Mouse (Mus musculus): Measurements from ENCODE around the gene Gm3045. TPM values are rescaled to one million over a fixed set of nuclear protein-coding genes. Genes with fewer than 3 reads are reported as not detected.

Gene Gm3045
- total RNA-seq, 1 experiment from 2014 or later = not detected

DNA sequence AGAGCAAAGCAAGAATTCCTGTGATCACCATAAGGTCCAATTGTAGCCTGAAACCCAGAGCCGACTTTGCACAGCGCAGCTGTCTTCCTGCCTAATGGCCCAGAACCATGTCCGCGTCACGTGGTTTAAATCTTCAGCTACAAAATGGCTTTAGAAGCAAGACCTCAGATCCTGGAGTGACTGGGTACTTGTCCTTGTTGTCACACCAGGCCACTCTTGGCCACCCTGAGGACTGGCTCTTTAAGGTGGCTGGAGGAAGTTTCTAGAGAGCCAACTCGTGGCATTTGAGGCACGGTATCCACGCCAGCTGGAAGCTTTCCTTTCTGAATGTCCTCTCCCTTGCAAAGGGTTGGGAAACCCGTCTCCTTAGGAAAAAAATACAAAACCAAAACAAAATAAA lies 45.6 kb downstream of the Gm3045 start:
- ATAC-seq (replicated peaks in 1 of 2; ENCODE audit: insufficient read depth in 1 of 2, low FRiP score in 2 of 2, low TSS enrichment in 1 of 2, low read depth in 1 of 2, poor library complexity in 2 of 2, severe bottlenecking in 2 of 2) = no peak

DNA sequence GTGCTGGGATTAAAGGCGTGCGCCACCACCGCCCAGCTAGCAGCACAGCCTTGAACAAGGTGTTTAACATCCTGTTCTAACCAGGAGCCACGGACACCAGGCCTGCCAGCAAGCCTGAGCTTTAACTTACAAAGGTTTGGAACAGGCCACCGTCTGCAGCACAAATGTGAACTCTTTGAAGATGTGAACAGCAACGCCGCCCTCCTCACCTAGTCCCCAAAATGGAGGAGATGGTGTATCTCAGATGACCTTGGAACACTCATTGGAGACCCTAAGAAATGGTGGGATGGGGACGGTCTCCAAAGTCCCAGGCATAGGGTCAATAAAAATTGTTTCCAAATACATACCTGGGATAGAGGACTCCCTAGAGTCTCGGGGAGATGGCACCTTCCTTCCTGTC lies 46.3 kb downstream of the Gm3045 start:
- no peak for ATAC-seq (replicated peaks in 1 of 2; ENCODE audit: insufficient read depth in 1 of 2, low FRiP score in 2 of 2, low TSS enrichment in 1 of 2, low read depth in 1 of 2, poor library complexity in 2 of 2, severe bottlenecking in 2 of 2)

DNA sequence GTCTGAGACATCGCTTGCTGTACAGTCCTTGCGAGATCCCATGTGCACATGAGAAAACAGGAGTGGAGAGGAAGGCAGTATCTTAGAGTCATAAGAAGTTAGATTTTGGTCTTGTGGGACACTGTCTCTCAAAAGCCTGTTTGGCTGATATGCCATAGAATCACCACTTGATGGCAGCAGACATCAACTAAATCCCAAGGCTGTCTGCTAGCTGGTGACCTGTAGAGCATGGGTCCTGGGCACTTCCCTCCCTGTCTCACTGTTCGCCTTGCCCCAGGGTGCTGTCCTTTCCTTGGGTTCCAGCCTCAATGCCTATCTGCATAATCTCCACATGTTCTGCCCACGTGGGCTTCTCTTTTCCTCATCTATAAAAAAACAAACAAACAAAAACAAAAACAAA lies 49.0 kb downstream of the Gm3045 start:
- peak; percentile 49 to 58; a peak in 3 of 4 replicates for ATAC-seq (replicated peaks in 1 of 2; ENCODE audit: insufficient read depth in 1 of 2, low FRiP score in 2 of 2, low TSS enrichment in 1 of 2, low read depth in 1 of 2, poor library complexity in 2 of 2, severe bottlenecking in 2 of 2)

DNA sequence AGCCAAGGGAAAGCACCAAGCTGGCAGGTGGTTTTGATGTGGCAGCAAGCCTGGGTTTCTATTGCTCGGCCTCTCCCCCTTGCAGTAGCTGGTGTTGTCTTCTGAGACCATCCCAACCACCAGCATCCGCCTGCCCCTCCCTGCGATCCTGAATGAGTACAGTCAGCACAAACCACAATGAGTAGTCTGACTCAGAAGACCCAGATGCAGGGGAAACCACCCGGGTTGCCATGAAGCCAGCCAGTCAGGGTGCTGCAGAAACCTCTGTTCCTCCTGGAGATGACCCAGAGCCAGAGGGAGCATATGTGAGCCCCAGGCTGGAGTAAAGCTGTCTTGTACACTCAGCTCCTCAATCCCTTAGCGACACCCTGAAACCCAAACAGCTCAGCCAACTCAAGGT lies 50.4 kb downstream of the Gm3045 start:
- peak; percentile 80 to 83 for ATAC-seq (replicated peaks in 1 of 2; ENCODE audit: insufficient read depth in 1 of 2, low FRiP score in 2 of 2, low TSS enrichment in 1 of 2, low read depth in 1 of 2, poor library complexity in 2 of 2, severe bottlenecking in 2 of 2)

DNA sequence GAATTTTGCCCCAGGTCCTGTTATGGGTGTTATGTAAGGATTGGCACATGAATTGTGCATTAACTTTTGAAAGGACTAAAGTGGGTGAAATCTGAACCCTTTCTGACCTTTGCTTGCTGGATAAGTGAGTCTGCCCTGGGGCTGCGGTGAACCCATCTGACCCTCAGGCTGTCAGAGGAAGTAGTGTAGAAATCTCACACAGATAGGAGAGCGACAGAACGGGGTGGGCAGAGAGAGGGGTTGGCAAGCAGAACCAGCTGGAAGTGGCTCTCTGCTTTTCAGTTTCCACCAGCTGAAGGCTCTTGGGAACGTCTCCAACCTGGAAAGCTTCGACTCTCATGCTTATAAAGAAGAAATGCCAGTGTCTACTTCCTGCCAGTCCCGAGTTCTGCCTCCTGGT lies 50.9 kb downstream of the Gm3045 start:
- peak; percentile 42 to 46; a peak in 2 of 4 replicates for ATAC-seq (replicated peaks in 1 of 2; ENCODE audit: insufficient read depth in 1 of 2, low FRiP score in 2 of 2, low TSS enrichment in 1 of 2, low read depth in 1 of 2, poor library complexity in 2 of 2, severe bottlenecking in 2 of 2)

DNA sequence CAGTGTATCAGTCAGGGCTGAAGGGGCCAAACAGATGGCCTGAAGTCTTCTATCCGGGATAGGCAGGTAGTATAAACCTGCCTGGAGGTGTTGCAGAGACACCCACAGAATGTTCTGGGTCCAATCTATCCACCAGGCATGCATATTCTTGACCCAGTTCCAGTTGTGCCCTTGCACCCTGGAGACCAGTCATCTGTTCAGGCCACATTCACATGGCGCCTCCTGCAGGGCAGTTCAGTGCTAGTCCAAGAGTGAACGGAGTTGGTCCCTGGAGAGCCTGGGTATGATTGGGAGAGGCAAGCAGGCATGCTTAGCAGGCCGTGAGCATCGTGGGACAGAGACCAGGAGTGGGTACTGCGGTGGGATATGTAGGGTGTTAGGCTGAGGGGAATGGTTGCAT lies 51.6 kb downstream of the Gm3045 start:
- ATAC-seq (replicated peaks in 1 of 2; ENCODE audit: insufficient read depth in 1 of 2, low FRiP score in 2 of 2, low TSS enrichment in 1 of 2, low read depth in 1 of 2, poor library complexity in 2 of 2, severe bottlenecking in 2 of 2) = no peak

DNA sequence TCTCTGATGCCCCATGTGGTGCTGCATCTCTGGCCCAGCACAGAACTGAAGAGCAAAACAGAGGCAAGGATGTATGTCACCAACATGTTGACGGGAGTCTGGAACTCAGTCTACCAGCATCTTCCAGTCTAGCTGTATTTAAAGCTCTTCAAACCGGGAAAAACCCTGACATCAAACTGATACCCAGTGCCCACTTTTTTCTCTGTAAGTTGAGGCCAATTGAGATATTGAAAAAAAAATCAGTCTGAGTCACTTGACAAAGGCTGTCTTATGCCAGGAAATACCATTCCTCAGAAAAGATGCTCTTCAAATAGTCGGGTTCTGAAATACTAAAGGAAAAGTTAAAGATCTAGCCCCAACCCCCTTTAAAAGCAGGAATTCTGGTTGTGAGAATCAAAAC lies 55.8 kb downstream of the Gm3045 start, which contains the start of gene Il9:
Il9 (minus strand) TSS at position 101 of the 400 bp plus-strand sequence.
- no peak for ATAC-seq (replicated peaks in 1 of 2; ENCODE audit: insufficient read depth in 1 of 2, low FRiP score in 2 of 2, low TSS enrichment in 1 of 2, low read depth in 1 of 2, poor library complexity in 2 of 2, severe bottlenecking in 2 of 2)

Other genes starting within 250 kb of the Gm3045 start
- 5.0 and 9.5 TPM in 2 replicates for gene Tifab, start 247.7 kb upstream of the Gm3045 start, total RNA-seq (2017)
- not detected in 2 replicates for gene Neurog1, start 174.4 kb upstream of the Gm3045 start, total RNA-seq (2017)
- gene Cxcl14, start 130.0 kb upstream of the Gm3045 start, total RNA-seq (2017) = 0.84 TPM in 1 of 2 replicates, not detected in the other
- 0.38 TPM in 1 of 2 replicates, not detected in the other for gene Slc25a48, start 11.8 kb downstream of the Gm3045 start, total RNA-seq (2017)
- not detected in 2 replicates for gene Il9, start 55.7 kb downstream of the Gm3045 start, total RNA-seq (2017)
- 1.0 and 1.7 TPM in 2 replicates for gene Fbxl21, start 95.9 kb downstream of the Gm3045 start, total RNA-seq (2017)
- not detected in 2 replicates for gene Lect2, start 121.9 kb downstream of the Gm3045 start, total RNA-seq (2017)
- gene Tgfbi, start 182.9 kb downstream of the Gm3045 start, total RNA-seq (2017) = 17.4 and 25.6 TPM in 2 replicates